Mouse (Mus musculus) NIH3T3 (cell line): Measurements from ENCODE around the gene Txlna.
A peak's percentile ranks its signal among the peaks of the same experiment; 100 is the strongest.

Experiments used
- DNase-seq: peaks from one replicate; pipeline ENCODE4 v3.0.0-alpha.2; 2012; ENCODE audit warnings: low read depth

The Txlna gene

GRCm38 (mm10) chr4:129640638-129641467, at the start of gene Txlna:
Gene Txlna, minus strand, starts transcription at chr4:129641065.
- DNase-seq = peak; percentile 100

DNA sequence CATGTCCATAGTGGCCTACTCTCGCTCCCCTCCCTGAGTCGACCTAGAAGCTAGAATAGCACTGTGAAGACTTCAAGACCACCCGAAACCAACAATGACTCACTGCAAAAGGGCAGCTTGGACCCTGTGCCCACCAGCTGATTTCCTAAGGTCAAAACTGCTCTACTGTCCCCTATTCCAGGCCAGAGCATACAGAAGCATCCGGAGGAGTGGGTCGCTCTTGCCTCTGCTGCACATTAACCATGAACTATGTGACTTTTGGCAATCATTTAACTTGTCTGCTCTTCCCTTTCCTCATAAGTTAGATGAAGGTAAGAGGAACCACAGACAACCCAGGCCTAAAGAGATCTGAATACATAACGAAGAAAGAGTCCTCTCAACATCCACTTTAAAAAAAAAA, 43.7 kb upstream of the Txlna start:
- DNase-seq = no peak

DNA sequence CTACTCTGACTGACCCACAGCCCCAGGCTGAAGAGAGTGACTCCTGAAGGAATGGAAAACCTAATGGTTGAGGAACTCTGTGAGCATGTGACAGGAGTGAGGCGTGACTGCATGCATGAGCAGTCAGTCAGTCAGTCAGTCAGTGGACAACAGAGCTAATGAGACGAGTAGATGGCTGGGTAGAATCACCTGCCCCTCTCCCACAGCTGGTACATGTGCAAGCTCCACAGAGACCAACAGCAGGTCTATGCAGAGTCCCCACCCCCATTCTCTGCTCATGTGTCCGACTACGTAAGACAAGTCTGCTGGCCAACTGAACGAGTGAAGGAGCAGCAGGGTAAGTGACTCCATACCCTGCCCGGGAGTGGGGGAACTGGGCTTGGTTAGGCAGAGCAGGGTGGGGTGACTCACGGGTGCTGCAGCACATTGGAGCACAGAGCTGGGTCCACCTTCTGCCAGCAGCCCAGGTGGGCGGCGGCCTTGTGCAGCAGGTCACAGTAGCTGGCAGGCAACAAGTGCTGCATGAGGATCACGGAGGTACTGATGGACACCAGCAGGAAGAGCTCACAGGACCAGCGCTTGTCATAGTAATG, 43.1 kb upstream of the Txlna start:
- DNase-seq = peak; percentile 44

DNA sequence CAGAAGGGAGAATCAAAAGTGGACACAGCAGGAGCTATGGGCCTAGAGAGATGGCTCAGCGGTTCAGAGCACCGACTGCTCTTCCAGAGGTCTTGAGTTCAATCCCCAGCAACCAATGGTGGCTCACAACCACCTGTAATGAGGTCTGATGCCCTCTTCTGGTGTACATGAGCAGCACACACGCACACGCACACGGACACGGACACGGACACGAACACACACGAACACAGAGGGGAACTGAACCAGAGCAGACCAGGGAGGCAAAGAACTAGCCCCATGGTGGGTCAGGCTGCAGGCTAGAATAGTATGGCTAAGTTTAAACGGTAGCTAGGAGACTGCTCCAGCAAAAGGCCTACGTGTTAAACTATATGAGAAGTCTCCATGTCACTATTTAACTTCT, 41.0 kb upstream of the Txlna start:
- DNase-seq = no peak

DNA sequence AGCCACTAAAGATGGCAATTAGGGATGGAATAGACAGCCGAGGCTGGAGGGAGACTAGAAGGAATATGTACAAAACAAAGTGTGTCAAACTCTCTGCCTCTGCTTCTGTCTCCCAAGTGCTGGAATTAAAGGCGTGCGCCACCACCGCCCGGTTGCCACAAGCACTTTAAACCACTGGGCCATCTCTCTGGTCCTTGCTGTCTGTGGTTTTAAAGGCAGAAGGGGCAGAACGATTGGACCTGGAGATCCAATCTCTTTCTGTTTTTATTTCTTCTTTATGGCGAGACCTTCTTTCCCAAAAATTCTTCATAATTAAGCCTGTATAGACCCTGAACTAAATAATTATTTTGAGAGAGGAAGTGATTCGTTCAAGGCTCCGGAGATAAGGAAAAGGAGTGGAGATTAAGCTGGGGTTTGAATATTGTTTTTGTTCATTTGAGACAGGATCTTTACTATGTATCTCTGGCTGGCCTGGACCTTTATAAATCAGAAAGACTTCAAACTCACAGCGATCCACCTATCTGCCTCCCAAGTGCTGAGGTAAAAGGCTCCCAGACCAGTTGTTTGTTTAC, 32.1 kb upstream of the Txlna start:
- DNase-seq = peak; percentile 14

DNA sequence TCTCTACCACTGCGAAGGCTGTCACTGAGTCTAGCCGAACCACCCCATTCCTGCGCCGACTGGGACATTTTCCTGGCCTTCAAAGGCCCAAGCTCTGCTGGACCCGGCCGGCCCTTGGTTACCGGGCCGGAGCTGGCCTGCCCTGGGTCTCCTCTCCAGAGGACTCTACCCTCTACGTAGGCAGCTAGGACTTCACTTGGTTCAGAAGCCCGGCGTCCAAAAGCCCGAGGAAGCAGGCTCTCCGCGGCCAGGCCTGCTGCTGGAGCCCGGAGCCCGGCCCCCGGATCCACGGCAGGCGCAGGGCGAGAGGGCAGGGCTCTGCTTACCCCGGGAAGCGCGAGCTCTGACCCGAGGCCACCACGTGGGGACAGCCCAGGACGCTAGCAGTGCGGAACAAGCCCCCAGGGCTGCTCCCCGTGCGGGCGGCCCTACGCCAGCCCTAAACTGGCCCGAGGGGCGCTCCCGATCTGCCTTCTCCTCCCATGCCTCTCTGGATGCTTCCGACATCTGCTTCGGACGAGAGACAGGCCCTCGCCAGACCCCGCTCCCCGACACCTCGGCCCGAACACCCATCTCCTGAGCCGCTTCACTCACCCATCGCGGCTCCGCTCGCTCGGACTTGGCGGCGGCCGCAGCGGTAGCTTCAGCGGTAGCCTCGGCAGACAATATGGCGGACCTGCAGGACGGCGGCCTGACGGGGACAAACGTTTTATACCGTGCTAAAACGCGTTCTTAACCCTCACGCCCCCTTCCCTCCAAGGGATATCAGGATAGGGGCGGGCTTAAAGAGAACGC, 31.4 kb upstream of the Txlna start, which contains the start of gene Kpna6:
Kpna6 (minus strand) TSS at position 685 of the 795 bp plus-strand sequence.
- DNase-seq = peak; percentile 96

- DNase-seq = peak; percentile 86
These were observed 30.7 kb upstream of the Txlna start for GRCm38 (mm10) chr4:129671491-129672082.

DNA sequence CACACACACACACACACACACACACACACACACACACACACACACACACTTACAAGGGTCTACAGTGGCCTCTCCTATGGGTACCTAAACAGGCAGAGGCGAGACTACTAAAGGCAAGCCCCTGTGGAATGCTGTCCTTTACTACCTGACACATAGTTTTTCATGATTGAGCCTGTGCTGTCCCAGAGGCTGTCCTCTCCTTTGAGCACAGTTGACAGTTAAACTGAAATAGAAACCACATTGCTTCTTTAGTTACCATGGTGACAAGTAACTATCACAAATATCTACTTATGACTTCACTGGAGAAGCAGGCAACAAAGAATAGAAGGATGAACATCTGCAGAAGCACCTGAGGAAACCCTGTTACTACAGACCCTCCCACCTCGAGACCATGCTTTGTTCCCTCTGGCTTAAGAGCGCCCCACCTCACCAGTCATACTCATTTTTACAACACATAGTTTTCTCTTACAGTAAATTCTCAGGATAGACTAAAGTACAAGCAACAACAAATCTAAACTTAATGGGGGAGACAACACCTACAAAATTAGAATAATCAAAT, 21.5 kb upstream of the Txlna start:
- no peak for DNase-seq

DNA sequence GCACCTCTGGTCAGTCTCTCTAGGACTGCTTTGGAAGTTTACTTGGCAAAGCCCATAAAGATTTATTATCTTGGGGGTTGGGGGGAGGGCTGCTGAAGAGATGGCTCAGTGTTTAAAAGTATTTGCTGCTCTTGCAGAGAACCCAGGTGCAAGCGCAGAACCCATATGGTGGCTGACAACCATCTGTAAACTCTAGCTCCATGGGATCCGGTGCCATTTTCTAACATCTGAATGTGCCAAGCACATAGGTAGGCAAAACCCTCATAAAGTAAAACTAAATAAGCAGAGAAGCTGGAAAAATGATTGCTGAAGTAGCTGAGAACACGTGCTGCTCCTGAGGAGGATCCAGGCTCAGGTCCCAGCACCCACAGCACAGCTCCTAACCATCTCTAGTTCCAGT, 20.7 kb upstream of the Txlna start:
- DNase-seq = no peak

- DNase-seq = no peak
These were observed 13.9 kb upstream of the Txlna start for GRCm38 (mm10) chr4:129654770-129655169.

GRCm38 (mm10) chr4:129650359-129650758, 9.5 kb upstream of the Txlna start:
- no peak for DNase-seq

DNA sequence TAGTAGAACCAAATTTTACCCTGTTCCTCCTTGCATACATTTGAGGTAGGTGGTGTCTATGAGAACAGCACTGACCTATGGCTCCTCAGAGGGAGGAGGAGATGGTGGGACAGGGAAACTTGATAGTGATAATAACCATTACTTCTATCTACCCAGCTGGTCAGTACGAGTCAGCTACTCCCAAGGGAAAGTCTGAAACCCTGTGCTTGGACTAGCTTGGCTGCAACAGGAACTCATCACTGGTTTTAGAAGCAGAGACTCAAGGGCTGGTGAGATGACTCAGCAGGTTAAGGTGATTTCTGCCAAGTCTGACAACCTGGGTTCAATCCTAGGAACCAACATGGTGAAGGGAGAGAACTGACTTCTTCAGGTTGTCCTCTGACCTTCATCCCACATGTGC, 7.8 kb upstream of the Txlna start:
- DNase-seq = peak; percentile 53

DNA sequence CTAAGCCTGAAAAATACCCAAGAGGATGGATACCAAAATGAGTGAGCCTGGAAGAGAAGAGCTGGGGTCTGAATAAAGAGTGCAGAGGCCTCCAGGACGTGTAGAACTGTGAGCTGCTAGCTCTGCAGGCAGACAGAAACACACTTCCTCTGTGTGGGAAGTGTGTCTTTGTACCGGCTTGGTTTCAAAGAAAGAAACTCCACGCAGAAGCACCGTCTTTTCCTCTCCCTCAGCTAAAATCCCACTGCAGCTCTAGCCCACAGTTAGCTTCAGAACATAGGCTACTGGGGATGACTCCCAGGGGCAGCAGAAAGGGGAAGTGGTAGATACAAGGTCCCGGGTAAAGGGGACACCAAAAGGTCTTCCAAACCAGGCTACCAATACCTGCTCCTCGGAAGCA, 4.3 kb upstream of the Txlna start:
- no peak for DNase-seq

DNA sequence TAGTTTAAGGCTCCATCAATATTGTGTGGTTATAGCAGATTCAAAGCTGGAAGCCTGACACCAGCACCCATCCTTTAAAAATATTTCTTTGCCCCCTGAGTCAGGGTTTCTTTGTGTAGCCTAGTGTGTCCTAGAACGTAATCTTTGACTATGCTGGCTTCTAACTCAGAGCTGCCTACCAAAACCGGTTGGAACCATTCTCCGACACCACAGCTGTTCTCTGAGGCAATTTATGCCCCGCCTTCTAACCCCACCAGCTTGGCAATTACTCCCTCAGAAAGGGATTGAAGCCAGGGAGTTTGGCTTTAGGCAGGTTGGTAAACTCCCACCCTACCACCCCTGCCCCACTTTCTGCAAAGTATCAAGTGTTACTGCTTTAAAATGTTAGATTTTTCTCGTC, 891 bp upstream of the Txlna start:
- DNase-seq = peak; percentile 78

DNA sequence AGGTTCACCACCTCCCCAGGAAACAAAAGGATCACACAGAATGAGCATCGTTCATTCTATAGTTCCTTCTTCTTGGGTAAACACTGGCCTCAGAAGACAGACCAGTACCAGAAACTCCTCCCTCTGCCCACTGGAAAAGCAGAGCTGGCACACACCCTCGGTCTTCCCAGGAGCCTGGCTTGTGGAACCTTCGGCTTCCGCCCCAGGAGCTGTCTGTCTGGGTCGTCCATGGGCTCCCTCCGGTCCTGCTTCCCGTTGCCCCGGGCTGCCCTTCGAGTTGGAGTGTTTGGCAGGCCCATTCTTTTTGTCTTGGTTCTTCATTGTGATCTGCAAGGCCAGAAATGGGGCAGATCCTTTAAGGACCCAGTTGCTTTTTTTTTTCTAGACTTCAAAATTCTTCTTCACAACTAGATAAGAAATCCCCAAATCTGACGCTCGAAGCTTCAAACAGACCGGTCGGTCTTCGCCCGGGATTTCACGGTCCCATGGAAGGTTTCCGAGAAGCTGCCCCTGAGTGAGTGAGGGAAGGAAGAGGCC, 696 bp downstream of the Txlna start:
- DNase-seq = peak; percentile 65

- DNase-seq = no peak
These were observed 1.6 kb downstream of the Txlna start for GRCm38 (mm10) chr4:129639221-129639620.

DNA sequence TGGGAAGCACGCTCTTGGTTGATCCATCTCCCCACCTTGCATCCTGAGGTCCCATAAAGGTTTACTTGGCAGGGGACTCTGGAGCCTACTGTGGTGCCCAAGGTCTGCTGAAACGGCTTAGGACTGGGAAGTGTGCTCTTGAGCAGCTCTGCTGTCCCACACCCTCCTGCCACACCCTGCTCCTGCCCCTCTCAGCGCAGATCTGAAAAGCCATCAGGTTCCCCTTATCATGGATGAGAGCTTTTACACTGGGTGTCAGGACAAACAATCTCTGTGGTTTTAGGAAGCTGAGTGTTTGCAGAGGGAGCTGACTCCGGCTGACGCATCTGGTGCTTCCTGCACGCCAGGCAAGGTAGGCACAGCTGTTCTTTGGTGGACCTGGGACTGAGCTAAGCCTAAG, 7.0 kb downstream of the Txlna start:
- no peak for DNase-seq

DNA sequence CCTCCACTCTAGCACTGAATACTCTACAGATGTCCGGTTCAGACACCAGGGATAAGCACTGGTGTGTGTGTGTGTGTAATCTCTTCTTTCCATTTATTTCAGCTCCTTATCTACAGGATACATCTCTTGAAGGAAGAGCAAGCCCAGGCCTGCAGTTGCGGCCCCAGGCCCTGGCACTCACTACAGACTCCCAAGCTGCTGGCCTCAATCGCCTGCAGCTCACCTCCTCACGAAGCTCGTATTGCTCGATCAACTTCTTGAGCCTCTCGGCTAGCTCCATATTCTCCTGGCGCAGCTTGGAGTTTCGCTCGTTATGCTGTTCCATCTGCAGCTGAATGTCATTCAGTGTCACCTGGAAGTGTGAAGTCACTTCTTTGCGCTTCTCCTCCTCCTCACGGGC, 9.0 kb downstream of the Txlna start:
- DNase-seq = no peak

- DNase-seq = peak; percentile 33
These were observed 9.9 kb downstream of the Txlna start for GRCm38 (mm10) chr4:129630944-129631343.

GRCm38 (mm10) chr4:129626035-129626434, 14.8 kb downstream of the Txlna start:
- no peak for DNase-seq

DNA sequence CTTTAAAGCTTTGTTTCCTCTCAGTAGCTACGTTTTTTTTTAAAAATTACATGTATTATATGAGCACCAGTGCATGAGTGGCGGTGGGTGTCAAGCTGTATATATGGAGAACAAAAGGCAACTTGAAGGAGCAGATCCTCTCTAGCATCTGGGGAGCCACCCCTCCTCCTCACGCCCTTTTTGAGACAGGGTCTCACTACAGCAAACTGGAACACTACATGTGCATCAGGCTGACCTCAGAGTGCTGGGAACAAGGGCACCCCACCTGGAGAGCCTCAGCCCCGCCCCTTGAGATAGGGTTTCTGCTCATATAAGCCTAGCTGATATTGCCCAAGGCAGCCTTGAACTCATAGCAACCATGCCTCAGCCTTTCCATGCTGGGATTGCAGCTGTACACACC, 15.4 kb downstream of the Txlna start:
- DNase-seq = no peak

DNA sequence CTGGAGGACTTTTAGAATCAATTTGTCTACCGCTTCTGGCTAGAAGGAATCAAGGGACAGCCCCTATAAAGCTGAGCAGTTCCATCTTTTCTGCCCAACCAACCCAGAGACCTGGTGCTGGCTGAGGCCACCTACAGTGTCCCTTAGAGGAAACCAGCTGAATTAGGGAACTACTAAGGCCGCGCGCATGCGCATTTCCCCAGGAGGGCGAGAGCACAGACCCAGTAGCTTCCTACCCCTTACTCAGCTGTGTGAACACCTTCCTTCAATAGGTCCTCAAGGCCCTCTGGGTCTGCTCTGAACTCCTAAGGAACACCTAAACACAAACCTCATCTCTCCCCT, 15.9 kb downstream of the Txlna start:
- no peak for DNase-seq
